Mouse (Mus musculus) CD4-positive helper T cell, adult 2 months (primary cell): ENCODE measurements around the gene Spred1.
A peak's percentile ranks its signal among the peaks of the same experiment; 100 is the strongest.

Experiments used
- DNase-seq: peaks from one replicate; pipeline ENCODE4 v3.0.0-alpha.2; 2012; ENCODE audit warnings: low read depth, missing footprints, low spot score

Gene Spred1

GRCm38 (mm10) chr2:117180250-117180885 lies 59.2 kb downstream of the Spred1 start:
- DNase-seq = peak; percentile 70

DNA sequence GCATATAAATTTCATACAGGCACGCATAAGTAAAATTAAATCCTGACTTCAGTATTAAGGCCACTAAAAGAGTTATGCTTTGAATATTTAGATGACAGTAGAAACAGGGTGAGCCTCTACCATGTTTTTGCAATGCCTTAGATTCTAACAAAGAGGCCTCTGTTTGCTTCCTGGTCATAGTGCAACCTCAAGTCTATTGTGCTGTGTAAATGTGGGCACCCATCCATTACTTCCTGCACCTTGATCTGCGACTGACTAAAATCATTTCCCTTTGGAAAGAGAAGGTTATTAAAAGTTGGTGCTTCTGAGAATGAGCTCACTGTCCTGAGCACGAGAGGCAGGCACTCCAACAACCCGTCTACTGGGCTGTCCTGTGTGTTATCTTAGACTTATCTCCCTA lies 64.4 kb downstream of the Spred1 start:
- no peak for DNase-seq

GRCm38 (mm10) chr2:117190915-117191314 lies 69.7 kb downstream of the Spred1 start:
- no peak for DNase-seq

DNA sequence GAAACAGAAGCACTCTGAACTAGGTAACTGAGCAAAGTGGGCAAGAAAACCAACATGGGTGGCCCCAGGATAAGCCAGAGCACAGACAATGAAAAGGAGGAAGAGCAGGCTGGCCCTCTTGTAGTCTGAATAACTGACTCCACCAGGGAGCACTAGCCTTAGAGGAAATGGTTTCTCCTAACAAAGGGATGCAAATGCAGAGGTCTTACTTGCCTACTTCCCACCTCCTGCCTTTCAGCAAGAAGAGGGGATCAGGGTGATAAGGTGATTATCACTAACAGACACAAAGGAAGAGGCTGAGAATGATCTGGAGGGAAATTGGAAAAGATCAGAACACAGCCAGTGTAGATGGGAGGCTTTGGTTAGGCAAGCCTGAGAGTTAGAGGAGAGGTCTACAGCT lies 73.1 kb downstream of the Spred1 start:
- DNase-seq = no peak

DNA sequence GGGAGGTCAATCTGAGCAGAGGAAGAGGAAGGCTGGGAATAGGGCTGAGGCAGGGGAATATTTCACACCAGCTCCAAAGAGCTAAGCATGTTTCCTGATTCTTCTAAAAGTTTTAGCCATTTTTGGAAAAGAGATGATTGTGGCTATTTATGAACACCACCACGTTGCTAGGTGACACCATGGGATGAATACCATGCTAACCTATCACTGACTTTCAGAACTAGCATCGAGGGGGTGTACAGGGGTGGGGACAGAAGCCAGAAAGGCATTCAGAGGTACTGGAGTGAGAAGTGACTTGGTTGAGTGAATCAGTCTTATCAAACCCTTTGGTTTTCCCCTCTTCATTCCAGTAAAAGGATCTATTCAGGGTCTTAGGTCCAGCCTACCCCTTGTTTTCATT lies 74.0 kb downstream of the Spred1 start:
- no peak for DNase-seq

DNA sequence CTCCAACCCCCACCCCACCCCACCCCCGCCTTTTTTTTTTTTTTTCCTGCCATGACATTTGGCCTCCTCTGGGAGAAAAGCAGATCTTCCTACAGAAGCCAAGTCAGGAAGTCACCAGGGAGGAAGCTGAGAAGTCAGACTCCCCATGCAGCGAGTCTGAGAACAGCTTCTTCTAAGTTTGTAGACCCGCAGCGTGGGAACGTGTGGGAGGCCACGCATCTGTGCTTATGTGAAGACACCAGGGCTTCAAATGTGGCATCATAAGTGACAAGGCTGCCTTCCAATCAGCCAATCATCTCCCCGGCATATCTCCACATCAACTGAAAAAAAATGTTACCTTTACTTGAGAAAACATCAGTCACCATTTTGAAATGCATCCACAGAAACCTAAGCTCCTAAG lies 74.4 kb downstream of the Spred1 start:
- no peak for DNase-seq

DNA sequence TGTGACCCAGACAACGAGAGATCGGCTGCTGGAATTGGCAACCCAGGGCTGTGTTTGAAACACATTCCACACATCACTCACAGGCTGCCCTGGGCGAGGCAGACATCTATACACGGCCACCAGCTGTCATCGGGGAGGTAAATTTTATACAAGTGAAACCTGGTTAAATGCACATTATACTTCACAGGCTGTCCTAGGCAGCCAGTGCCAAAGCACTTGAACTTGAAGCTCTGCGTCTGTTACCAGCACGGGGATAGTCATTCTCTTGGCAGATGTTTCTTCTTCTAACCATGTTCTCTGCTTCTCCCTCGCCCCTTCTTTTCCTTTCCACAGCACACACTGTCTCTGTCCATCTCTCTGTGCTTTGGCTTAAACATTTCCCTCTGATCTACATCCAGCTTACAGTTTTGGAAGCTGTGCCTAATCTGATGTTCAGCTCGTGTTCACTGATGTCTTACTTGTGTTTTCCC lies 79.7 kb downstream of the Spred1 start:
- DNase-seq = no peak

DNA sequence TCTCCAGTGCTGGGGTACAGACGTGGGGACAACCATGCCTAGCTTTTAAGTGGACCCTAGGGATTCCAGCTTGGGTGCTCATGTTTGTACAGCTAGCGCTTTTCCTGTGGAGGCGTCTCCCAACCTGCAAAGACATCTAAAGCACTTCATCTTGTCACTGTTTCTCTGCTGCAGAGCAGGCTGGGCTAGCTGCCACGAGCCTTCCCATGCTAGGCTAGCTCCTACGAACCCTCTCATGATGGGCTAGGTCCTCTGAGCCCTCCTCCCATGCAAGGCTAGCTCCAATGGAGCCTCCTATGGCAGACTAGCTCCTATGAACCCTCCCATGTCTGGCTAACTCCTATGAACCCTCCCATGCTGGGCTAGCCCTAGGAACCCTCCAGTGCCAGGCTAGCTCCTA lies 82.2 kb downstream of the Spred1 start:
- no peak for DNase-seq

GRCm38 (mm10) chr2:117204534-117204933 lies 83.4 kb downstream of the Spred1 start:
- no peak for DNase-seq

DNA sequence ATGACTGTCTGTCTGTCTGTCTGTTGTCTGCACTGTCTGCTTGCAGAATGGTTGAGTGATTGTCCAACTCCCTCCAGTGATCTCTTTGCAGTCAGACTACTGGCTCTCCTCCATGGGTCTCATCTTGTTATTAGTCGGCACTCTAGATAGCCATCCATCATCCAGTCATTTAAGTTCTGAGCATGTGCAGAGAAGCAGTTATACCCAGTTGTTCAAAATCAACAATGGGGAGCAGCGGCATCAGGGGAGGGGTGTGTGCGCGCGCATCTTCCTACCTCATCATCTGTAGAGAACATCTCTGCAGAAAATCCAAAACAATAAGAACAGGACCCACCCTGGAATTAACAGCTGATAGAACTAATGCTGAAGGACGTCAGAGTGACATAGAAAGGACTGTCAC lies 83.9 kb downstream of the Spred1 start:
- DNase-seq = no peak

GRCm38 (mm10) chr2:117210416-117211085 lies 89.4 kb downstream of the Spred1 start:
- no peak for DNase-seq

DNA sequence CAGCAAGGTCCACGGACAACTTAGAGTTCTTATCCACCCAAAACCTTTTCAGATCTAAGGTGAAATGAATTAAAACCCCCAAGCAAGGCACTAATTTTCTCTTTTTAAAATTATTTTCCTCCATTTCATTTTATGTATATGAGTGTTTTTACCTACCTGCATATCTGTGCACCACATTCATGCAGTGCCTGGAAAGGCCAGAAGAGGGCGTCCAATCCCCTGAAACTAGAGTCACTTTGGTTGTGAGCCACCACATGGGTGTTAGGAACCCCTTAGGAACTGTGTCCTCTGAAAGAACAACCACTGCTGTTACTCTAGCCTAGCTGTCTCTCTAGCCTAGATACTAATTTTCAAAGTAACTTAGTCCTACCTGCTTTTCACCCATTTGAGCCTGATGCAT lies 95.0 kb downstream of the Spred1 start:
- DNase-seq = no peak

DNA sequence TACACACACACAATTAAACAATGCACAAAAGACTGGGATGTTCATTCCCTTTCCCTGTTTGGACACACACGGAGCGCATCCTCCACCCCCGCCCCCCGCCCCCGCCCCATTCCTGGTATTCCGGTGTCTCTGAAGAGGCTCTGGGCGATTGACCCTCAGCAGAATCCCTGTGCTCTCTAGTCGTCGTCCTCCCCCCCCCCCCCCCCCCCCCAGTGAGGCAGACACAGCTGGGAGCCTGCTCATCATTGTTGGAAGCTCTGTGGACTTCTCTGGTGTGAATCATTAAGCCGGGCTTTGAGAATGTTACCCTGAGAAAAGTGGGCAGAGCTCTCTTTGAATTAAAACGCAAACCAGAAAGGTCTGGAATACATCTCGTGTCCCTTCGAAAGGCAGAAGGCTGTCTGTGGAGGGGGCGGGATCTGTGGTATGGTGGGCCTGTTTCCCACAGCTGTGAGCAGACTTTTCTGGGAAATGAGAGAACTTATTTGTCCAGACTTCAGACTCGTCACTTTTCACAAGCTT lies 96.6 kb downstream of the Spred1 start:
- DNase-seq = no peak

GRCm38 (mm10) chr2:117219536-117219935 lies 98.4 kb downstream of the Spred1 start:
- no peak for DNase-seq

DNA sequence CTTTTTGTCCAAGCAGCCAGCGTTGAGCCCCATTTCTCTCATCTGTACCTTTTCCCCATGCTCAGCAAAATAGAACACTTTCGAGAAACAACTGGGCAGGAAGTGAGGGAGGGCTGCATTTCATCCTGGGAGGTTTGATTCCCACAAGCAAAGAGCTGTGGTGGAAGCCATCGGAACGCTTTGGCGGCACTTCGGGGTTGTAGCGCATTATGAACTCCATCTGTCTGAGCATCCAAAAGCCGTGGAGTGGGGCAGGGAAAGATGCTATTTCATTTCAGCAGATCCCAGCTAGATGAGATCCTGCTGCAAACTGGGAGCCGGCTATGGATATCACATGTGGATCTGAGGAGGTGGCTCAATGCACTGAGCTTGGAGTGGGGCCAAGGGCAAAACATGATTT lies 101.5 kb downstream of the Spred1 start:
- DNase-seq = no peak

DNA sequence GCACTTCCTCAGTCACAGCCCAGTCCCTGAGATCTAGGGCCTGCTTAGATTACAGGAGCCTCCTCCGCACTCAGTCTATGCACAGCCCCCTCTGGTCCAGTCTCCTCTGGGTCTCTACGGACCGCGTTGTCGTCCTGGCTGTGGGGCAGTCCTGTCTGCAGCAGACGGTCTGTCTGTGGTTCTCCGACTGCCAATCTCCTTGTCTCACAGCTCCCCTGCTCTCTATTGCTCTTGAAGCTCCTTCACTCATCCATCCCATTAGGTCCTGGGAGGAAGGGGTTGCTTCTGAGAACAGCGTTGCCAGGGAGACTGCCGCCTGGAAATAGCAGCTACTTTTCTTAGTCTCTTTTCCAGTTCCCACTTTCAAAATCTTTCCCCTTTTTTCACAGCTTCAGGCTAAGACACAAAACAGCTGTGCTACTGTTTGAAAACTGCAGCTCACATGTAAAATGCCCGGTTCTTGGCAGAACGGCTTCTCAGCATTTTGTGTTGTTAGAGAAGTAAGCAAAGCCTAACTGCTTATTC lies 107.5 kb downstream of the Spred1 start:
- no peak for DNase-seq

- DNase-seq = no peak
Measured at GRCm38 (mm10) chr2:117230261-117230660, 109.1 kb downstream of the Spred1 start.

GRCm38 (mm10) chr2:117231257-117231656 lies 110.1 kb downstream of the Spred1 start:
- DNase-seq = peak; percentile 57
